Mouse (Mus musculus): Measurements from ENCODE around the gene Ncor2.

DNA sequence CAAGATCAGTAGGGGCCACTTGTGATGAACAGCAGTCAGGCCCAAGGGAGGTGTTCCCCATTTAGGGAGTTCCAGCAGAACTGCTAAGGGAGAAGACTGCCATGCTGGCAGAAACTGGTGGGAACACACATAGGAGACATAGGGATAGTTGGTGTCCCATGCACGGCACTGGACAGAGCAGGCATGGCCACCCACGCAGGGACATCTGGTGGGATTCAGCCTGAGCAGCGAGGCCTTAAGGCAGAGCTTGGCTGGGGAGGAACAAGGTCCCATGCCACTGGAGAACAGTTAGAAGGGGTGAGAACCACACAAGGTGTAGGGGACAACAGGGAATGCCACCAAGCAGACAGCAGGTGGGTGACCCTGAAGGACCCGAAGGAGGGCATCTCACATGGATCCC, 23.6 kb downstream of the Ncor2 start:
- TF ChIP-seq CTCF (IDR thresholded peaks at IDR 0.05; ENCODE audit: extremely low read depth, insufficient read depth, low read length) = no peak
- TF ChIP-seq POLR2A (IDR thresholded peaks at IDR 0.05; ENCODE audit: extremely low read depth, insufficient read depth, low read length) = no peak

Measured in cortical plate, adult 2 months (tissue).